Mouse (Mus musculus) liver, adult (tissue): ENCODE measurements around the gene Mmaa.

ENCODE experiments used
- GATA4 ChIP-seq: IDR thresholded peaks from 2 replicates; pipeline ENCODE4 v1.6.1; 2014; ENCODE audit warnings: mild to moderate bottlenecking, low read length; ENCODE audit not compliant: insufficient replicate concordance

Gene Mmaa

GRCm38 (mm10) chr8:79294610-79295275 is at the start of gene Mmaa:
Gene Mmaa, minus strand, starts transcription at chr8:79294937.
- TF ChIP-seq GATA4: peak; percentile 38; the same call in 1 of the 2 replicates

GRCm38 (mm10) chr8:79341236-79341635 is 46.5 kb upstream of the Mmaa start:
- no peak for TF ChIP-seq GATA4

GRCm38 (mm10) chr8:79339555-79339954 is 44.8 kb upstream of the Mmaa start:
- no peak; the same call in 1 of the 2 replicates for TF ChIP-seq GATA4

- TF ChIP-seq GATA4: no peak
Observed at GRCm38 (mm10) chr8:79338619-79339018, 43.9 kb upstream of the Mmaa start.

- TF ChIP-seq GATA4: no peak
Observed at GRCm38 (mm10) chr8:79332109-79332900, 37.6 kb upstream of the Mmaa start.

GRCm38 (mm10) chr8:79331571-79331970 is 36.8 kb upstream of the Mmaa start:
- no peak for TF ChIP-seq GATA4

- TF ChIP-seq GATA4: no peak
Observed at GRCm38 (mm10) chr8:79331017-79331416, 36.3 kb upstream of the Mmaa start.

GRCm38 (mm10) chr8:79329735-79330134 is 35.0 kb upstream of the Mmaa start:
- TF ChIP-seq GATA4: no peak

GRCm38 (mm10) chr8:79329182-79329581 is 34.4 kb upstream of the Mmaa start:
- TF ChIP-seq GATA4: no peak

GRCm38 (mm10) chr8:79325510-79325909 is 30.8 kb upstream of the Mmaa start:
- TF ChIP-seq GATA4: no peak

GRCm38 (mm10) chr8:79324928-79325327 is 30.2 kb upstream of the Mmaa start:
- no peak for TF ChIP-seq GATA4

GRCm38 (mm10) chr8:79324036-79324435 is 29.3 kb upstream of the Mmaa start:
- TF ChIP-seq GATA4: no peak

GRCm38 (mm10) chr8:79323121-79323520 is 28.4 kb upstream of the Mmaa start:
- no peak for TF ChIP-seq GATA4

- TF ChIP-seq GATA4: no peak
Observed at GRCm38 (mm10) chr8:79310801-79311200, 16.1 kb upstream of the Mmaa start.

- no peak for TF ChIP-seq GATA4
Observed at GRCm38 (mm10) chr8:79305941-79306340, 11.2 kb upstream of the Mmaa start.

- TF ChIP-seq GATA4: no peak
Observed at GRCm38 (mm10) chr8:79301548-79301947, 6.8 kb upstream of the Mmaa start.
